ENCODE assay signal across 10 mouse cellular contexts in genomic region chr5:107947548-107947947, GRCm38 (mm10). TPM values are rescaled to one million over a fixed set of nuclear protein-coding genes. Genes with fewer than 3 reads are reported as not detected.
DNase-seq lines count a peak whose midpoint lies in the region; ATAC-seq and TF ChIP-seq lines count a peak whose summit lies in the region.
"Had no signal": no experiment of that assay in that cellular context is flagged by ENCODE, and none has a peak within 500 bp of the region (broad histone marks: within the 10 kb centered on the region; RNA-seq: fewer than 3 reads in every experiment).

No protein-coding gene starts in this region.

- H3K4me2 ChIP-seq in lung, embryonic 14.5 days = no peak overlapping the region
- H3K4me2 ChIP-seq in heart, embryonic 15.5 days = no peak overlapping the region
- H3K4me2 ChIP-seq in intestine, embryonic 15.5 days (replicated peaks) = no peak overlapping the region

- TF ChIP-seq POLR2A in lung, adult 2 months (IDR thresholded peaks at IDR 0.05; ENCODE audit: borderline replicate concordance, extremely low read depth, low read depth, low read length) = no peak

- peaks cover 8% of the 10 kb centered on the region; the same call in 1 of the 2 replicates for H3K4me1 ChIP-seq in lung, embryonic 14.5 days (ENCODE audit: insufficient read depth)
- H3K4me1 ChIP-seq in lung, adult 2 months (ENCODE audit: control insufficient read depth, insufficient read depth, low read length) = peaks cover 21% of the 10 kb centered on the region
- peaks cover 13% of the 10 kb centered on the region for H3K4me1 ChIP-seq in heart, embryonic 15.5 days (replicated peaks)
- no peaks in the 10 kb centered on the region for H3K4me1 ChIP-seq in intestine, embryonic 15.5 days (replicated peaks)

- no peak for TF ChIP-seq CTCF in lung, embryonic 14.5 days (IDR thresholded peaks at IDR 0.05; ENCODE audit: low read depth)
- TF ChIP-seq CTCF in lung, adult 2 months (IDR thresholded peaks at IDR 0.05; ENCODE audit: insufficient read depth, low read length) = no peak

- ATAC-seq in frontal cortex, adult (ENCODE audit: low TSS enrichment) = peak; percentile 34; the same call in 1 of the 2 replicates
- ATAC-seq in lung, embryonic 14.5 days (ENCODE audit: insufficient read depth) = peak; percentile 78
- ATAC-seq in heart, embryonic 15.5 days (replicated peaks; ENCODE audit: insufficient number of reproducible peaks, insufficient read depth, low FRiP score, low read depth) = peak; percentile 70; the same call in 1 of the 2 replicates
- ATAC-seq in intestine, embryonic 15.5 days = no peak
- ATAC-seq: inflammation-experienced regulatory T-cells, adult 6 months had no signal

- no peaks in the 10 kb centered on the region for H3K27me3 ChIP-seq in lung, embryonic 14.5 days (ENCODE audit: insufficient read depth, low read length)
- no peaks in the 10 kb centered on the region for H3K27me3 ChIP-seq in heart, embryonic 15.5 days
- H3K27me3 ChIP-seq in intestine, embryonic 15.5 days (replicated peaks) = no peaks in the 10 kb centered on the region

- no peak overlapping the region for H3K9ac ChIP-seq in lung, embryonic 14.5 days
- H3K9ac ChIP-seq in heart, embryonic 15.5 days = no peak overlapping the region
- H3K9ac ChIP-seq in intestine, embryonic 15.5 days = no peak overlapping the region

- H3K9me3 ChIP-seq in lung, embryonic 14.5 days (ENCODE audit: low read depth, low read length) = no peaks in the 10 kb centered on the region
- H3K9me3 ChIP-seq in heart, embryonic 15.5 days (replicated peaks) = no peaks in the 10 kb centered on the region
- H3K9me3 ChIP-seq in intestine, embryonic 15.5 days = no peaks in the 10 kb centered on the region

- 44% methylated on average over 2 of the region's 2 CpGs for WGBS in lung, embryonic 14.5 days
- 39% methylated on average over 2 of the region's 2 CpGs for WGBS in lung, adult 2 months
- WGBS in heart, embryonic 15.5 days = 40% methylated on average over 2 of the region's 2 CpGs
- 55% methylated on average over 2 of the region's 2 CpGs for WGBS in intestine, embryonic 15.5 days

- H3K36me3 ChIP-seq in lung, embryonic 14.5 days (ENCODE audit: insufficient read depth) = no peaks in the 10 kb centered on the region
- no peaks in the 10 kb centered on the region for H3K36me3 ChIP-seq in heart, embryonic 15.5 days
- H3K36me3 ChIP-seq in intestine, embryonic 15.5 days = no peaks in the 10 kb centered on the region

- H3K27ac ChIP-seq in lung, embryonic 14.5 days (ENCODE audit: low read depth) = no peak overlapping the region; the same call in 1 of the 2 replicates
- H3K27ac ChIP-seq in heart, embryonic 15.5 days = peak overlapping the region; percentile 61
- no peak overlapping the region for H3K27ac ChIP-seq in intestine, embryonic 15.5 days

- DNase-seq in frontal cortex, postnatal 25 days (ENCODE audit: low spot score in 2 of 2) = no peak
- DNase-seq in lung, embryonic 14.5 days = peak; percentile 80
- DNase-seq in lung, adult 2 months = no peak
- peak; percentile 89 for DNase-seq in skeletal muscle tissue, adult 2 months (ENCODE audit: low read depth, low spot score)
- DNase-seq in layer of hippocampus, postnatal 14 days (ENCODE audit: low spot score in 2 of 2) = no peak
- DNase-seq: right cerebral cortex, adult 18-20 months had no signal

- H3K4me3 ChIP-seq in lung, embryonic 14.5 days (ENCODE audit: low read depth, low read length) = no peak overlapping the region
- H3K4me3 ChIP-seq in lung, adult 2 months (replicated peaks; ENCODE audit: extremely low read depth, low read depth, low read length) = no peak overlapping the region
- H3K4me3 ChIP-seq in heart, embryonic 15.5 days = no peak overlapping the region
- H3K4me3 ChIP-seq in intestine, embryonic 15.5 days (replicated peaks) = no peak overlapping the region

RNA-seq across cellular contexts. Expression of gene Fam69a, which starts 39.3 kb away (rescaled TPM):
- 20.0 and 22.6 TPM in 2 replicates for polyA plus RNA-seq in lung, embryonic 14.5 days (2014; fragmentation: Nextera tagmentation; extraction: Ambion mirVana)
- 1.6 and 4.4 TPM in 2 replicates for polyA plus RNA-seq in lung, adult 2 months (2012; rRNA removed)
- 19.1 and 20.2 TPM in 2 replicates for polyA plus RNA-seq in heart, embryonic 15.5 days (2015; fragmentation: Nextera tagmentation; extraction: Ambion mirVana)
- 18.4 and 20.9 TPM in 2 replicates for polyA plus RNA-seq in intestine, embryonic 15.5 days (2015; fragmentation: Nextera tagmentation; extraction: Ambion mirVana)
- 10 to 100 TPM; 33.2 to 44.4 TPM for total RNA-seq in layer of hippocampus, postnatal 14 days (2021)

RNA-seq across cellular contexts. Expression of gene Rpl5, which starts 47.2 kb away (rescaled TPM):
- polyA plus RNA-seq in lung, embryonic 14.5 days (2014; fragmentation: Nextera tagmentation; extraction: Ambion mirVana) = 75.7 and 79.6 TPM in 2 replicates
- 17.2 and 18.8 TPM in 2 replicates for polyA plus RNA-seq in lung, adult 2 months (2012; rRNA removed)
- 37.8 and 45.5 TPM in 2 replicates for polyA plus RNA-seq in heart, embryonic 15.5 days (2015; fragmentation: Nextera tagmentation; extraction: Ambion mirVana)
- polyA plus RNA-seq in intestine, embryonic 15.5 days (2015; fragmentation: Nextera tagmentation; extraction: Ambion mirVana) = 75.2 and 78.0 TPM in 2 replicates
- 100 to 1,000 TPM in 1 of 2 experiments, 10 to 100 TPM in 1; 97.2 to 112 TPM for total RNA-seq in layer of hippocampus, postnatal 14 days (2021)

Comparison
In these comparisons a context has a peak if more than half of its experiments do, and no peak if none do; other contexts are left out.
1. DNase-seq: peak in lung, embryonic 14.5 days (single experiment) and skeletal muscle tissue, adult 2 months (single experiment); none in frontal cortex, postnatal 25 days (0 of 2), lung, adult 2 months (single experiment) and layer of hippocampus, postnatal 14 days (0 of 2).